Mouse (Mus musculus) stomach, postnatal 0 days (tissue): Measurements from ENCODE around the gene Rnf41.

Experiments used
- CTCF ChIP-seq: IDR thresholded peaks from 2 replicates; pipeline ENCODE4 v1.5.1; 2016; ENCODE audit warnings: antibody characterized with exemption, low read depth, mild to moderate bottlenecking, moderate library complexity
- EP300 ChIP-seq: optimal IDR thresholded peaks from 2 replicates; pipeline ENCODE3; 2016; ENCODE audit warnings: antibody characterized with exemption

- TF ChIP-seq CTCF (no peak), EP300 (no peak)
Observed at GRCm38 (mm10) chr10:128397466-128397865, 14.0 kb upstream of the Rnf41 start.
